Mouse (Mus musculus): ENCODE results near the gene Chga. TPM values are rescaled to one million over a fixed set of nuclear protein-coding genes. Genes with fewer than 3 reads are reported as not detected.

Gene Chga
- polyA plus RNA-seq, 1 experiment from 2014 or later = 155 TPM

- no peak overlapping the region for H3K9ac ChIP-seq
- no peaks in the 10 kb centered on the region for H3K36me3 ChIP-seq (replicated peaks)
- no peak overlapping the region for H3K4me3 ChIP-seq
- 93% methylated on average over 8 of the region's 8 CpGs for WGBS
- ATAC-seq (replicated peaks) = no peak
- no peak overlapping the region for H3K4me2 ChIP-seq
- H3K4me1 ChIP-seq = peaks cover 4% of the 10 kb centered on the region
- H3K27ac ChIP-seq = no peak overlapping the region
- H3K27me3 ChIP-seq (replicated peaks) = no peaks in the 10 kb centered on the region
- H3K9me3 ChIP-seq = no peaks in the 10 kb centered on the region
These were observed 52.3 kb downstream of the Chga start for GRCm38 (mm10) chr12:102607066-102607465.

GRCm38 (mm10) chr12:102607808-102608517, 53.2 kb downstream of the Chga start:
- H3K27ac ChIP-seq = no peak overlapping the region
- no peak overlapping the region for H3K4me3 ChIP-seq
- WGBS = 81% methylated on average over 11 of the region's 11 CpGs
- no peak overlapping the region for H3K4me2 ChIP-seq
- no peaks in the 10 kb centered on the region for H3K27me3 ChIP-seq (replicated peaks)
- ATAC-seq (replicated peaks) = no peak
- H3K9me3 ChIP-seq = no peaks in the 10 kb centered on the region
- no peaks in the 10 kb centered on the region for H3K4me1 ChIP-seq
- H3K36me3 ChIP-seq (replicated peaks) = no peaks in the 10 kb centered on the region
- no peak overlapping the region for H3K9ac ChIP-seq

GRCm38 (mm10) chr12:102610927-102611326, 56.2 kb downstream of the Chga start:
- Histone ChIP-seq H3K4me2 (no peak overlapping the region), H3K27ac (no peak overlapping the region), H3K4me3 (no peak overlapping the region), H3K9ac (no peak overlapping the region), H3K36me3 (replicated peaks) (no peaks in the 10 kb centered on the region), H3K9me3 (no peaks in the 10 kb centered on the region), H3K27me3 (replicated peaks) (no peaks in the 10 kb centered on the region), H3K4me1 (no peaks in the 10 kb centered on the region)
- WGBS = 93% methylated on average over 8 of the region's 8 CpGs
- no peak for ATAC-seq (replicated peaks)

- no peaks in the 10 kb centered on the region for H3K9me3 ChIP-seq
- no peak overlapping the region for H3K9ac ChIP-seq
- H3K27ac ChIP-seq = no peak overlapping the region
- no peak overlapping the region for H3K4me3 ChIP-seq
- WGBS = 100% methylated on average over 1 of the region's 1 CpGs
- no peaks in the 10 kb centered on the region for H3K4me1 ChIP-seq
- no peaks in the 10 kb centered on the region for H3K27me3 ChIP-seq (replicated peaks)
- ATAC-seq (replicated peaks) = peak; percentile 29
- H3K4me2 ChIP-seq = no peak overlapping the region
- H3K36me3 ChIP-seq (replicated peaks) = no peaks in the 10 kb centered on the region
These were observed 57.7 kb downstream of the Chga start for GRCm38 (mm10) chr12:102612431-102612830.

- WGBS = 87% methylated on average over 4 of the region's 4 CpGs
These were observed 58.6 kb downstream of the Chga start for GRCm38 (mm10) chr12:102613411-102613810.

More at GRCm38 (mm10) chr12:102613411-102613810, 58.6 kb downstream of the Chga start:
- Histone ChIP-seq H3K9ac (no peak overlapping the region), H3K27ac (no peak overlapping the region), H3K4me3 (no peak overlapping the region), H3K9me3 (no peaks in the 10 kb centered on the region), H3K36me3 (replicated peaks) (no peaks in the 10 kb centered on the region), H3K4me1 (peaks cover 5% of the 10 kb centered on the region; the same call in 1 of the 2 replicates), H3K4me2 (no peak overlapping the region), H3K27me3 (replicated peaks) (no peaks in the 10 kb centered on the region)
- ATAC-seq (replicated peaks) = no peak

Other genes with a start within 250 kb of the Chga start
- 87.7 and 89.9 TPM in 2 replicates for gene Lgmn, start 115.2 kb upstream of the Chga start, polyA plus RNA-seq (2015; fragmentation: Nextera tagmentation; extraction: Ambion mirVana)
- gene Golga5, start 85.8 kb upstream of the Chga start, polyA plus RNA-seq (2015; fragmentation: Nextera tagmentation; extraction: Ambion mirVana) = 25.5 and 31.0 TPM in 2 replicates
- gene Itpk1, start 150.0 kb downstream of the Chga start, polyA plus RNA-seq (2015; fragmentation: Nextera tagmentation; extraction: Ambion mirVana) = 34.1 and 34.6 TPM in 2 replicates
- gene Moap1, start 188.7 kb downstream of the Chga start, polyA plus RNA-seq (2015; fragmentation: Nextera tagmentation; extraction: Ambion mirVana) = 73.2 and 73.3 TPM in 2 replicates
- gene Tmem251, start 188.8 kb downstream of the Chga start, polyA plus RNA-seq (2015; fragmentation: Nextera tagmentation; extraction: Ambion mirVana) = 11.9 and 13.2 TPM in 2 replicates
- gene Gm28051, start 202.8 kb downstream of the Chga start, polyA plus RNA-seq (2015; fragmentation: Nextera tagmentation; extraction: Ambion mirVana) = not detected in 2 replicates
- 46.7 and 51.0 TPM in 2 replicates for gene Gon7, start 202.8 kb downstream of the Chga start, polyA plus RNA-seq (2015; fragmentation: Nextera tagmentation; extraction: Ambion mirVana)
- 35.1 and 35.9 TPM in 2 replicates for gene Ubr7, start 203.0 kb downstream of the Chga start, polyA plus RNA-seq (2015; fragmentation: Nextera tagmentation; extraction: Ambion mirVana)
- 47.9 and 48.7 TPM in 2 replicates for gene Gm20604, start 203.7 kb downstream of the Chga start, polyA plus RNA-seq (2015; fragmentation: Nextera tagmentation; extraction: Ambion mirVana)

Measured in midbrain, embryonic 15.5 days (tissue).